Mouse (Mus musculus) hindbrain, embryonic 12.5 days (tissue): ENCODE measurements at regions not wholly inside any gene's neighbourhood (a gene's known extent, or its start where the extent isn't known, plus 50 kb on each side); places are given as distances from the start of the nearest gene placed in this dataset.

Experiments
- ATAC-seq: fragments of 200-750 bp; cut with Nextera tagmentation; 2 replicates; pipeline ENCODE4 v1.8.0; 2017; ENCODE audit warnings: moderate TSS enrichment; ENCODE audit not compliant: low FRiP score
- H3K27ac ChIP-seq: fragments of 300-500 bp; sonication (generic); 2 replicates; pipeline ENCODE4 v1.5.1; 2016; ENCODE audit warnings: mild to moderate bottlenecking
- H3K27me3 ChIP-seq: fragments of 300-500 bp; sonication (generic); 2 replicates; pipeline ENCODE4 v1.6.1; 2016; ENCODE audit warnings: mild to moderate bottlenecking
- H3K36me3 ChIP-seq: fragments of 300-500 bp; sonication (generic); 2 replicates; pipeline ENCODE4 v1.6.1; 2016; ENCODE audit warnings: mild to moderate bottlenecking
- H3K4me1 ChIP-seq: fragments of 300-500 bp; sonication (generic); 2 replicates; pipeline ENCODE4 v1.6.1; 2016
- H3K4me2 ChIP-seq: fragments of 300-500 bp; sonication (generic); replicated peaks from 2 replicates; pipeline ENCODE4 v1.6.1; 2016; ENCODE audit warnings: mild to moderate bottlenecking
- H3K4me3 ChIP-seq: fragments of 300-500 bp; sonication (generic); 2 replicates; pipeline ENCODE4 v1.5.1; 2016; ENCODE audit warnings: mild to moderate bottlenecking
- H3K9ac ChIP-seq: fragments of 300-500 bp; sonication (generic); 2 replicates; pipeline ENCODE4 v1.6.1; 2016; ENCODE audit warnings: mild to moderate bottlenecking, moderate library complexity
- H3K9me3 ChIP-seq: fragments of 300-500 bp; sonication (generic); replicated peaks from 2 replicates; pipeline ENCODE4 v1.6.1; 2016; ENCODE audit warnings: mild to moderate bottlenecking
- WGBS: fragments of 180-500 bp; shearing (Covaris S2); methylation state at CpG from one replicate; pipeline ENCODE4 v1.1.7; 2016; 5-methylcytosine and 5-hydroxymethylcytosine counted together

DNA sequence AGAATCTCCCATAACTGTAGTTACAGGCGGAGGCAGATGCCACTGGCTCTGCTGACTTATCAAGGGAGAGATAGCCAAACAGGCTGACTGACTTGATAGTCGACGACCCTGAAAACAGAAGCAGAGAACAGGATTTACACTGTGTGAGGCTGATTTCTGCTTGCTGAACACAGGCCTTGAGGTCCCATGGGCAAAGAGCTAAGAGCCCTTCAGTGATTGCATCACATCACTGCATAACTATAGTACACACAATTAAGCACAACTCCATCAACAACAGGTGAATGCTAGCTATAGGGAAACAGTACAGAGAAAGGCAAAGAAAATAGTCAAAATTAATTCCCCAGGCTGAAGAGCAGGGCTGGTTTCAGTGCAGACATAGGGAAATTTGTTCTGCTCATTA is 203.3 kb downstream of the Irs2 start:
- H3K27me3 ChIP-seq, result no peaks in the 10 kb centered on the region
- ATAC-seq, result no peak
- H3K4me1 ChIP-seq, result peaks cover 15% of the 10 kb centered on the region
- no peak overlapping the region for H3K27ac ChIP-seq
- no peaks in the 10 kb centered on the region for H3K9me3 ChIP-seq
- 46% methylated on average over 3 of the region's 3 CpGs for WGBS
- H3K4me2 ChIP-seq, result no peak overlapping the region
- no peak overlapping the region for H3K4me3 ChIP-seq
- H3K36me3 ChIP-seq, result no peaks in the 10 kb centered on the region
- H3K9ac ChIP-seq, result no peak overlapping the region

DNA sequence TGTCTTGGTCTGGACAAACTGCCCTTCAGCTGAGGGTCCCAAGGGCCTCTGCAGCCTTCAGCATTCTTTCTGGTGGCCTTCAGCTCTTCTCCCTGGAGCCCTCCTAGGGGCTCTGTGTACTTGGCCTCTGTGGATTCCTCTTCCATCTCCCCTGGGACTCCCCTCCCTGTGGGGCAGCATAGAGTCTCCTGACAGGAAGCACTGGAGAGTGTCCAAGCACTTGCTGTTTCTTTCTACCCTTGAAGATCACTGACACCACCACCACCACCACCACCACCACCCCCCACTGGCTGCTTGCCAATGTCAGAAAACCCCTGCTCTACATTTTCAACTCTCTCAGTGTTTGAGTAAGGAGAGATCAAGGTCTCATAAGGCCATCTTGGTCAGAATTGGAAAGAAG is 206.3 kb downstream of the Irs2 start:
- Histone ChIP-seq H3K9me3 (no peaks in the 10 kb centered on the region), H3K27ac (no peak overlapping the region), H3K36me3 (no peaks in the 10 kb centered on the region), H3K4me3 (no peak overlapping the region), H3K27me3 (peaks cover 2% of the 10 kb centered on the region; the same call in 1 of the 2 replicates), H3K9ac (no peak overlapping the region), H3K4me1 (peaks cover 15% of the 10 kb centered on the region), H3K4me2 (no peak overlapping the region)
- no peak for ATAC-seq

- no peaks in the 10 kb centered on the region for H3K36me3 ChIP-seq
- H3K9ac ChIP-seq, result no peak overlapping the region
- no peak overlapping the region for H3K4me2 ChIP-seq
- H3K9me3 ChIP-seq, result no peaks in the 10 kb centered on the region
- no peak for ATAC-seq
- H3K27ac ChIP-seq, result no peak overlapping the region
- WGBS, result 87% methylated on average over 5 of the region's 5 CpGs
- peaks cover 15% of the 10 kb centered on the region for H3K4me1 ChIP-seq
- H3K4me3 ChIP-seq, result no peak overlapping the region
- H3K27me3 ChIP-seq, result peaks cover 2% of the 10 kb centered on the region; the same call in 1 of the 2 replicates
Observed at GRCm38 (mm10) chr8:10801580-10801979, 206.7 kb downstream of the Irs2 start.

GRCm38 (mm10) chr8:10798444-10798843 is 209.8 kb downstream of the Irs2 start:
- Histone ChIP-seq H3K36me3 (no peaks in the 10 kb centered on the region), H3K27me3 (peaks cover 2% of the 10 kb centered on the region; the same call in 1 of the 2 replicates), H3K4me1 (peaks cover 7% of the 10 kb centered on the region), H3K9ac (no peak overlapping the region), H3K9me3 (no peaks in the 10 kb centered on the region), H3K27ac (no peak overlapping the region), H3K4me2 (no peak overlapping the region), H3K4me3 (no peak overlapping the region)
- WGBS, result 92% methylated on average over 1 of the region's 1 CpGs
- ATAC-seq, result no peak

- H3K27me3 ChIP-seq, result peaks cover 2% of the 10 kb centered on the region; the same call in 1 of the 2 replicates
- no peak overlapping the region for H3K9ac ChIP-seq
- H3K4me2 ChIP-seq, result no peak overlapping the region
- H3K4me3 ChIP-seq, result no peak overlapping the region
- ATAC-seq, result peak; percentile 79
- H3K36me3 ChIP-seq, result no peaks in the 10 kb centered on the region
- 29% methylated on average over 10 of the region's 10 CpGs for WGBS
- peak overlapping the region; percentile 53 for H3K27ac ChIP-seq
- no peaks in the 10 kb centered on the region for H3K9me3 ChIP-seq
- H3K4me1 ChIP-seq, result peaks cover 7% of the 10 kb centered on the region
Observed at GRCm38 (mm10) chr8:10794367-10795189, 213.7 kb downstream of the Irs2 start.

DNA sequence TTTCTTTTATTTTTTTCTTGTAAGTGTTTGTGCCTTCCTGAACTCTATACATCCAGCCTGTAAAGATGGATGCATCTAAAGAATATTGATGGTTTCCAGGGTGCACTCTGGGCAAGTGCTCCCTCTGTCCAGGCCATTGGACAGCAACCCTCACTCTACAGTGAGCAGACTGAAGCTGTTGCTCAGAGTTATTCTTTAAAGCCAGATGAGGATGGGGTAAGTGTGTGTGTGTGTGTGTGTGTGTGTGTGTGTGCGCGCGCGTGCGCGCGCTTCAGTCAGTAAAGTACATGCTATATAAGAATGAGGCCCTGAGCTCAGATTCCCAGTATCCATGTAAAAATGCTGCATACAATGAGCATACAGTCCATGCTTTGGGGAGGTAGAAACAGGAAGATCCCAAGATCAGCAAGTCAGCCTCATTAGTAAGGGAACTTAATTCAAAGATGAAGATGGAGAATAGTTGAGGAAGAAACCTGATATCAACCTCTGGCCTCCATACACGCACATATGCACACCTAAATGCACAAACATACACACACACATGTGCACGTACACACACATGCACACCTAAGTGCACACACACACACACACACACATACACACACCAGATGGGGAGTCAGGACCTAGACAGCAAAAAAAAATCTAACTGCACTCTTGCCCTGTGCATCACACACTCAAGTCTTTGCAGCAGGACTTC is 214.4 kb downstream of the Irs2 start:
- 92% methylated on average over 9 of the region's 9 CpGs for WGBS
- H3K27ac ChIP-seq, result peak overlapping the region; percentile 53

GRCm38 (mm10) chr8:10788496-10789200 is 219.6 kb downstream of the Irs2 start:
- no peak overlapping the region for H3K27ac ChIP-seq
- no peak overlapping the region for H3K9ac ChIP-seq
- no peaks in the 10 kb centered on the region for H3K9me3 ChIP-seq
- ATAC-seq, result no peak
- no peaks in the 10 kb centered on the region for H3K27me3 ChIP-seq
- H3K4me2 ChIP-seq, result no peak overlapping the region
- 73% methylated on average over 8 of the region's 8 CpGs for WGBS
- H3K4me1 ChIP-seq, result peaks cover 4% of the 10 kb centered on the region
- H3K36me3 ChIP-seq, result no peaks in the 10 kb centered on the region
- no peak overlapping the region for H3K4me3 ChIP-seq

More for the DNA sequence above, 214.4 kb downstream of the Irs2 start:
- Histone ChIP-seq H3K4me1 (peaks cover 7% of the 10 kb centered on the region), H3K4me3 (no peak overlapping the region), H3K4me2 (no peak overlapping the region), H3K36me3 (no peaks in the 10 kb centered on the region), H3K27me3 (peaks cover 2% of the 10 kb centered on the region; the same call in 1 of the 2 replicates), H3K9me3 (no peaks in the 10 kb centered on the region), H3K9ac (no peak overlapping the region)
- ATAC-seq, result peak; percentile 67

- WGBS, result 79% methylated on average over 4 of the region's 4 CpGs
- H3K4me3 ChIP-seq, result no peak overlapping the region
- H3K27ac ChIP-seq, result no peak overlapping the region
- H3K4me1 ChIP-seq, result peaks cover 4% of the 10 kb centered on the region; the same call in 1 of the 2 replicates
- no peaks in the 10 kb centered on the region for H3K9me3 ChIP-seq
- H3K4me2 ChIP-seq, result no peak overlapping the region
- no peaks in the 10 kb centered on the region for H3K36me3 ChIP-seq
- no peaks in the 10 kb centered on the region for H3K27me3 ChIP-seq
- H3K9ac ChIP-seq, result no peak overlapping the region
- no peak for ATAC-seq
Observed at GRCm38 (mm10) chr8:10785801-10786200, 222.5 kb downstream of the Irs2 start.

DNA sequence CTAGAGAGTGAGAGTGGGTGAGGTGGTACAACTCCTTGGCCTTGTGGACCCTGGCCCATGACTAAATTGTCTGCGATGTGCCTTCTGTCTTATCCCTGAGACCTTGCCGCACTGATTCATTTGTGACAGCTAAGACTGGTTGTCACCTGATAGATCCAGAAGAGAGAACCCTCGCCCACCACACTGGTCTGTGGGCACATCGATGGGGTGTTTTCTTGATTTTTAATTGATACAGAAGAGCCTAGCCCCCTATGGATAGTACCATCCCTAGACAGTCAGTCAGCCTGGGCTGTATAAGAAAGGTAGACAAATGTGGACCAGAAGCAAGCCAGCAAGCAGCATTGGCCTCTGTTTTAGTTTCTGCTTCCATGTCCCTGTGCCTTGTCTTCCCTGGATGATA is 222.9 kb downstream of the Irs2 start:
- Histone ChIP-seq H3K27me3 (no peaks in the 10 kb centered on the region), H3K4me2 (no peak overlapping the region), H3K9me3 (no peaks in the 10 kb centered on the region), H3K4me3 (no peak overlapping the region), H3K4me1 (peaks cover 4% of the 10 kb centered on the region; the same call in 1 of the 2 replicates), H3K9ac (no peak overlapping the region), H3K36me3 (no peaks in the 10 kb centered on the region), H3K27ac (no peak overlapping the region)
- ATAC-seq, result no peak
- WGBS, result 89% methylated on average over 4 of the region's 4 CpGs

- WGBS, result 24% methylated on average over 1 of the region's 1 CpGs
- ATAC-seq, result no peak
Observed at GRCm38 (mm10) chr8:10784481-10784880, 223.8 kb downstream of the Irs2 start.

GRCm38 (mm10) chr8:10781860-10782259 is 226.4 kb downstream of the Irs2 start:
- peaks cover 4% of the 10 kb centered on the region; the same call in 1 of the 2 replicates for H3K4me1 ChIP-seq
- H3K27me3 ChIP-seq, result no peaks in the 10 kb centered on the region
- H3K9me3 ChIP-seq, result 0 out of 2 replicates have a peak, but pooled peaks cover 3% of the 10 kb centered on the region
- no peak overlapping the region for H3K27ac ChIP-seq
- 95% methylated on average over 6 of the region's 6 CpGs for WGBS
- H3K36me3 ChIP-seq, result no peaks in the 10 kb centered on the region
- H3K9ac ChIP-seq, result no peak overlapping the region
- H3K4me3 ChIP-seq, result no peak overlapping the region
- no peak overlapping the region for H3K4me2 ChIP-seq
- no peak for ATAC-seq

More at GRCm38 (mm10) chr8:10784481-10784880, 223.8 kb downstream of the Irs2 start:
- H3K4me3 ChIP-seq, result no peak overlapping the region
- H3K27ac ChIP-seq, result no peak overlapping the region
- H3K36me3 ChIP-seq, result no peaks in the 10 kb centered on the region
- H3K4me2 ChIP-seq, result no peak overlapping the region
- H3K9ac ChIP-seq, result no peak overlapping the region
- H3K4me1 ChIP-seq, result peaks cover 4% of the 10 kb centered on the region; the same call in 1 of the 2 replicates
- H3K9me3 ChIP-seq, result no peaks in the 10 kb centered on the region
- no peaks in the 10 kb centered on the region for H3K27me3 ChIP-seq

DNA sequence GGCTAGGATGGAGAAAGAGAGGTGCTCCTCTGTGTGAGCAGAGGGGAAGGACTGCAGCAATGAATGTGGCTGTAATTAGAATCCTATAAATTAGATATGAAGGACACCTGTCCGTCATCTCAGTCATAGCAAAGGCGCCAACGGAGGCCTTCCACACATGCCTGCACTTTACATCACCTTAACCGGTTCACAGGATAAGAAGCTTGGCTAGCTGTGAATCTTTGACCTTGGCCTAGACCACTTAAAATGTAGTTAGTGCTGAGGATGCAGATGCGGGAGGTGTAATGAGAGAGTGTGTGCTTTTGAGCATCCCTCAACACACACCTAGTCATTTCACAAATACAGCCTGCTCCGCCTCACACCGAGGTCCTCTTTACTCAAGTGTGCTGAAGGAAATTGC is 228.6 kb downstream of the Irs2 start:
- no peak overlapping the region for H3K27ac ChIP-seq
- H3K27me3 ChIP-seq, result no peaks in the 10 kb centered on the region
- WGBS, result 95% methylated on average over 7 of the region's 7 CpGs
- no peak overlapping the region for H3K4me2 ChIP-seq
- no peak overlapping the region for H3K4me3 ChIP-seq
- no peak overlapping the region for H3K9ac ChIP-seq
- H3K36me3 ChIP-seq, result no peaks in the 10 kb centered on the region
- no peak for ATAC-seq
- H3K9me3 ChIP-seq, result 0 out of 2 replicates have a peak, but pooled peaks cover 4% of the 10 kb centered on the region
- peaks cover 4% of the 10 kb centered on the region; the same call in 1 of the 2 replicates for H3K4me1 ChIP-seq
